Mouse (Mus musculus): ENCODE measurements around the gene Pkd1. TPM values are rescaled to one million over a fixed set of nuclear protein-coding genes. Genes with fewer than 3 reads are reported as not detected.
A peak's percentile ranks its signal among the peaks of the same experiment; 100 is the strongest.

Pkd1 gene
- polyA plus RNA-seq, 1 experiment from 2014 or later: 21.3 TPM

GRCm38 (mm10) chr17:24579532-24579931 is 29.9 kb downstream of the Pkd1 start:
- no peaks in the 10 kb centered on the region for H3K9me3 ChIP-seq (replicated peaks)
- H3K27me3 ChIP-seq: no peaks in the 10 kb centered on the region
- H3K27ac ChIP-seq: 0 out of 2 replicates have a peak overlapping the region, but pooled peaks have one; percentile 6
- peaks cover 96% of the 10 kb centered on the region for H3K36me3 ChIP-seq
- ATAC-seq (replicated peaks; ENCODE audit: low FRiP score): no peak
- H3K4me2 ChIP-seq: no peak overlapping the region
- H3K9ac ChIP-seq: no peak overlapping the region
- no peak overlapping the region for H3K4me3 ChIP-seq (replicated peaks)
- H3K4me1 ChIP-seq: no peaks in the 10 kb centered on the region
- WGBS: 94% methylated on average over 3 of the region's 3 CpGs

- Histone ChIP-seq H3K27me3 (no peaks in the 10 kb centered on the region), H3K9ac (no peak overlapping the region), H3K9me3 (replicated peaks) (no peaks in the 10 kb centered on the region), H3K4me2 (no peak overlapping the region), H3K36me3 (peaks cover 95% of the 10 kb centered on the region), H3K4me1 (no peaks in the 10 kb centered on the region), H3K27ac (0 out of 2 replicates have a peak overlapping the region, but pooled peaks have one; percentile 6), H3K4me3 (replicated peaks) (no peak overlapping the region)
- WGBS: 89% methylated on average over 2 of the region's 2 CpGs
- ATAC-seq (replicated peaks; ENCODE audit: low FRiP score): 0 out of 2 replicates have a peak, but pooled peaks have one; percentile 42
Measured at GRCm38 (mm10) chr17:24580287-24580686, 30.7 kb downstream of the Pkd1 start.

- no peak overlapping the region for H3K4me2 ChIP-seq
- H3K27me3 ChIP-seq: no peaks in the 10 kb centered on the region
- H3K36me3 ChIP-seq: peaks cover 92% of the 10 kb centered on the region
- no peaks in the 10 kb centered on the region for H3K9me3 ChIP-seq (replicated peaks)
- no peak overlapping the region for H3K27ac ChIP-seq
- H3K4me1 ChIP-seq: no peaks in the 10 kb centered on the region
- ATAC-seq (replicated peaks; ENCODE audit: low FRiP score): no peak
- WGBS: 61% methylated on average over 5 of the region's 5 CpGs
- no peak overlapping the region for H3K9ac ChIP-seq
- H3K4me3 ChIP-seq (replicated peaks): no peak overlapping the region
Measured at GRCm38 (mm10) chr17:24583599-24584460, 34.2 kb downstream of the Pkd1 start.

GRCm38 (mm10) chr17:24584520-24584919 is 34.9 kb downstream of the Pkd1 start:
- no peaks in the 10 kb centered on the region for H3K27me3 ChIP-seq
- H3K4me3 ChIP-seq (replicated peaks): no peak overlapping the region
- H3K9ac ChIP-seq: no peak overlapping the region
- no peak overlapping the region for H3K4me2 ChIP-seq
- WGBS: 88% methylated on average over 3 of the region's 3 CpGs
- H3K4me1 ChIP-seq: no peaks in the 10 kb centered on the region
- H3K9me3 ChIP-seq (replicated peaks): no peaks in the 10 kb centered on the region
- no peak for ATAC-seq (replicated peaks; ENCODE audit: low FRiP score)
- peaks cover 90% of the 10 kb centered on the region for H3K36me3 ChIP-seq
- H3K27ac ChIP-seq: no peak overlapping the region

- no peaks in the 10 kb centered on the region for H3K9me3 ChIP-seq (replicated peaks)
- no peak overlapping the region for H3K4me2 ChIP-seq
- peaks cover 88% of the 10 kb centered on the region for H3K36me3 ChIP-seq
- ATAC-seq (replicated peaks; ENCODE audit: low FRiP score): no peak
- no peaks in the 10 kb centered on the region for H3K27me3 ChIP-seq
- H3K4me3 ChIP-seq (replicated peaks): no peak overlapping the region
- no peak overlapping the region for H3K27ac ChIP-seq
- H3K4me1 ChIP-seq: no peaks in the 10 kb centered on the region
- 98% methylated on average over 4 of the region's 4 CpGs for WGBS
- H3K9ac ChIP-seq: no peak overlapping the region
Measured at GRCm38 (mm10) chr17:24586532-24586931, 36.9 kb downstream of the Pkd1 start.

GRCm38 (mm10) chr17:24590943-24591342 is 41.3 kb downstream of the Pkd1 start:
- no peak for ATAC-seq (replicated peaks; ENCODE audit: low FRiP score)

GRCm38 (mm10) chr17:24591695-24592094 is 42.1 kb downstream of the Pkd1 start:
- H3K4me3 ChIP-seq (replicated peaks): no peak overlapping the region
- H3K27me3 ChIP-seq: no peaks in the 10 kb centered on the region
- peaks cover 91% of the 10 kb centered on the region for H3K36me3 ChIP-seq
- no peak for ATAC-seq (replicated peaks; ENCODE audit: low FRiP score)
- no peak overlapping the region for H3K4me2 ChIP-seq
- H3K9me3 ChIP-seq (replicated peaks): no peaks in the 10 kb centered on the region
- no peaks in the 10 kb centered on the region for H3K4me1 ChIP-seq
- WGBS: 96% methylated on average over 5 of the region's 5 CpGs
- H3K9ac ChIP-seq: no peak overlapping the region
- H3K27ac ChIP-seq: no peak overlapping the region

More at GRCm38 (mm10) chr17:24590943-24591342, 41.3 kb downstream of the Pkd1 start:
- Histone ChIP-seq H3K4me1 (no peaks in the 10 kb centered on the region), H3K4me3 (replicated peaks) (no peak overlapping the region), H3K27me3 (no peaks in the 10 kb centered on the region), H3K9me3 (replicated peaks) (no peaks in the 10 kb centered on the region), H3K36me3 (peaks cover 91% of the 10 kb centered on the region), H3K4me2 (no peak overlapping the region), H3K27ac (no peak overlapping the region), H3K9ac (no peak overlapping the region)
- 91% methylated on average over 3 of the region's 3 CpGs for WGBS

- WGBS: 90% methylated on average over 5 of the region's 5 CpGs
- Histone ChIP-seq H3K27me3 (no peaks in the 10 kb centered on the region), H3K4me1 (no peaks in the 10 kb centered on the region), H3K36me3 (peaks cover 93% of the 10 kb centered on the region), H3K4me2 (no peak overlapping the region), H3K9ac (no peak overlapping the region), H3K4me3 (replicated peaks) (no peak overlapping the region), H3K27ac (no peak overlapping the region), H3K9me3 (replicated peaks) (no peaks in the 10 kb centered on the region)
- ATAC-seq (replicated peaks; ENCODE audit: low FRiP score): no peak
Measured at GRCm38 (mm10) chr17:24593248-24593647, 43.6 kb downstream of the Pkd1 start.

- Histone ChIP-seq H3K36me3 (peaks cover 98% of the 10 kb centered on the region), H3K4me1 (no peaks in the 10 kb centered on the region), H3K9ac (no peak overlapping the region), H3K9me3 (replicated peaks) (no peaks in the 10 kb centered on the region), H3K4me2 (no peak overlapping the region), H3K27ac (no peak overlapping the region), H3K4me3 (replicated peaks) (no peak overlapping the region), H3K27me3 (no peaks in the 10 kb centered on the region)
- 91% methylated on average over 26 of the region's 26 CpGs for WGBS
- ATAC-seq (replicated peaks; ENCODE audit: low FRiP score): no peak
Measured at GRCm38 (mm10) chr17:24593992-24594890, 44.6 kb downstream of the Pkd1 start.

GRCm38 (mm10) chr17:24595126-24596072 is 45.8 kb downstream of the Pkd1 start:
- no peak for ATAC-seq (replicated peaks; ENCODE audit: low FRiP score)
- Histone ChIP-seq H3K9ac (no peak overlapping the region), H3K36me3 (peaks cover 100% of the 10 kb centered on the region), H3K27ac (no peak overlapping the region), H3K4me1 (no peaks in the 10 kb centered on the region), H3K27me3 (no peaks in the 10 kb centered on the region), H3K4me2 (no peak overlapping the region), H3K9me3 (replicated peaks) (no peaks in the 10 kb centered on the region), H3K4me3 (replicated peaks) (no peak overlapping the region)
- 74% methylated on average over 17 of the region's 17 CpGs for WGBS

GRCm38 (mm10) chr17:24596073-24596466 is 46.4 kb downstream of the Pkd1 start:
- H3K4me2 ChIP-seq: no peak overlapping the region
- WGBS: 77% methylated on average over 5 of the region's 5 CpGs
- ATAC-seq (replicated peaks; ENCODE audit: low FRiP score): no peak

More at GRCm38 (mm10) chr17:24596073-24596466, 46.4 kb downstream of the Pkd1 start:
- no peak overlapping the region for H3K9ac ChIP-seq
- no peak overlapping the region for H3K4me3 ChIP-seq (replicated peaks)
- peaks cover 100% of the 10 kb centered on the region for H3K36me3 ChIP-seq
- H3K4me1 ChIP-seq: no peaks in the 10 kb centered on the region
- H3K27me3 ChIP-seq: no peaks in the 10 kb centered on the region
- no peaks in the 10 kb centered on the region for H3K9me3 ChIP-seq (replicated peaks)
- no peak overlapping the region for H3K27ac ChIP-seq
